Mouse (Mus musculus): ENCODE data around the gene Tmem248. TPM values are rescaled to one million over a fixed set of nuclear protein-coding genes. Genes with fewer than 3 reads are reported as not detected.

Gene Tmem248
- 12.6 and 15.6 TPM in 2 replicates for polyA plus RNA-seq (2012; rRNA removed)

DNA sequence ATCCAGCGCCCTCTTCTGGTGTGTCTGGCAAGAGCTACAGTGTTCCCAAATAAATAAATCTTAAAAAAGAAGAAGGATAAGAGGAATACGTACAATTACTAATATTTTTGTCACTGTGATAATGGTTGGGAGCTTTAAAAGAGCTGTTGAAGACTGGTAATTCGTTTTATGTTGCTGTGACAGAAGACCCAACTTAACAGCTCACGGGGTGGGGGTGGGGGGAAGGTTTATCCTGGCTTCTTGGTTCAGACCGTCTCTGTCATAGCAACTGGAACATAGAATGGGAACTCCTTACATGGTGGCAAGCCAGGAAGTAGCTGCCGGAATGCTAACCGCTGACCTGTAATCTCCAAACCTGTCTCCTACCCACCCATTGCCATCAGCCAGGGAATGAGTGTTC, at the start of gene Tmem248:
Gene Tmem248 (plus strand): TSS at position 301 of the 400 bp plus-strand sequence.

GRCm38 (mm10) chr5:130171423-130171954, 45.4 kb upstream of the Tmem248 start, which contains the start of gene Rabgef1:
Rabgef1 (plus strand) TSS chr5:130171798.

DNA sequence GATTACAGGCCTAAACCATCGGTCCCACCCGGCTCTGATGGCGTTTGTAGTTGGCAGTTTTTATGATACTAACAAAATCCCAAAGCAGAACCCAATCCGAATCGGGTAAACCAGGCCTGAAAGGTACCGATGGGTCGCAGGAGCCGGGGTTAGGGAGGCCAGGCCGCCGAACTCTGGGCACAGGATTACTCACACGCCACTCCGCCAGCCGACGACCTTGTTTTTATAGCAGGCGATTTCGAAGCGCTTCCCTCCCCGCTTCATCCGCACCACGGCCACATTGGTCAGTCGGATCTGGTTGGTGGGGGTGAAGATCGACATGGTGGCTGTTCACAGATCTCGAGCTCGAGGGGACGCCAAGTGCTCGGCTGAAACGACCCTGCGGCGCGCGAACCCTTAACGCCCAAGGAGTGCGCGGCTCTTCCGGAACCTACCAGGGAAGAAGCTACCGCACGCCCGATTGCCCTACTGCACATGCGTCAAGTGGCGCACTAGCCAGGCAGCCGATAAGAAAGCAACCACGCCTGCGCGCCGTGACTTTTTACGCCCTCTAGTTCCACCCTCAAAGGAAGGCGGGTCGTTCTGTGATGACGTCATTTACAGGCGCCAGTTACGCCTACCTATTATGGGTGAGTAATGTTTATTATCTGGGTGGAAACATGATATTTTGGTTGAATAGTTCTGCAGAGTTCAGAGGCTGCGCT, 38.3 kb downstream of the Tmem248 start, which contains the start of the genes Sbds and Tyw1:
Gene Sbds (minus strand): TSS at position 514 of the 704 bp plus-strand sequence.
Gene Tyw1 (plus strand): TSS at position 603 of the 704 bp plus-strand sequence.

Other genes with a start within 250 kb of the Tmem248 start
- gene Gusb, start 214.0 kb upstream of the Tmem248 start, polyA plus RNA-seq (2012; rRNA removed), result 17.1 and 21.6 TPM in 2 replicates
- gene Asl, start 187.8 kb upstream of the Tmem248 start, polyA plus RNA-seq (2012; rRNA removed), result 26.9 and 31.7 TPM in 2 replicates
- gene Crcp, start 187.8 kb upstream of the Tmem248 start, polyA plus RNA-seq (2012; rRNA removed), result 18.0 and 19.4 TPM in 2 replicates
- gene Tpst1, start 143.8 kb upstream of the Tmem248 start, polyA plus RNA-seq (2012; rRNA removed), result 10.5 and 11.3 TPM in 2 replicates
- 3.4 and 4.0 TPM in 2 replicates for gene Kctd7, start 72.2 kb upstream of the Tmem248 start, polyA plus RNA-seq (2012; rRNA removed)
- gene Rabgef1, start 45.3 kb upstream of the Tmem248 start, polyA plus RNA-seq (2012; rRNA removed), result 13.1 and 15.0 TPM in 2 replicates
- gene Sbds, start 38.4 kb downstream of the Tmem248 start, polyA plus RNA-seq (2012; rRNA removed), result 40.6 and 41.8 TPM in 2 replicates
- 6.4 and 7.1 TPM in 2 replicates for gene Tyw1, start 38.5 kb downstream of the Tmem248 start, polyA plus RNA-seq (2012; rRNA removed)
- 0.01 TPM in 1 of 2 replicates, not detected in the other for gene Caln1, start 152.4 kb downstream of the Tmem248 start, polyA plus RNA-seq (2012; rRNA removed)
- not detected in 2 replicates for gene A330070K13Rik, start 167.6 kb downstream of the Tmem248 start, polyA plus RNA-seq (2012; rRNA removed)

Data from liver, embryonic 14 days (tissue).